Mouse (Mus musculus): ENCODE measurements at regions not wholly inside any gene's neighbourhood (a gene's known extent, or its start where the extent isn't known, plus 50 kb on each side); places are given as distances from the start of the nearest gene placed in this dataset.

DNA sequence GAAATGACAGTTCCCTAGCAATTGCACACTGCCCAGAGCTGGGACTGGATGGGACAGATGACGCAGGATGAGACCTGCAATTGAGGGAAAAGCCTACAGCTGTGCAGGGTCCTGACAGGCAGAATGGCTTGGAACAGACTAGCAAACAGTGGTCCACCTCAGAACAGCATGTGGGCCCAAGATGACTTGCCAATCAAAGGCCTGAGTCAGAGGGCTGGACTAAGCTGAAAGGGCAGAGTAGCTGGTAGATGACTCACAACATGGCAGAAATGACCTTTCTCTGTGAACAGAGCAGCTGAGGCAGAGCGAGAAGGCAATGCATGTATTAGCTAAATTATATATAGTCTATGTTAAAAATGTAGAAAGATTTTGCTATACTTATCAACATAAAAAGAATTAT lies 138.4 kb upstream of the Syt13 start:
- H3K4me3 ChIP-seq (ENCODE audit: control insufficient read depth, insufficient read depth, low read length) = no peak overlapping the region
- DNase-seq = no peak
- no peaks in the 10 kb centered on the region for H3K4me1 ChIP-seq (replicated peaks; ENCODE audit: control insufficient read depth, insufficient read depth, low read length)
- H3K27me3 ChIP-seq (ENCODE audit: control insufficient read depth, insufficient read depth, low read length) = no peaks in the 10 kb centered on the region
- H3K36me3 ChIP-seq (ENCODE audit: control insufficient read depth, insufficient read depth, low read length) = no peaks in the 10 kb centered on the region
- TF ChIP-seq POLR2A (IDR thresholded peaks at IDR 0.05; ENCODE audit: control insufficient read depth, extremely low read depth, insufficient read depth, low read length, poor library complexity) (no peak), CTCF (IDR thresholded peaks at IDR 0.05; ENCODE audit: borderline replicate concordance, control insufficient read depth, extremely low read depth, insufficient read depth, low read length, poor library complexity) (no peak)
- no peak overlapping the region for H3K27ac ChIP-seq (ENCODE audit: control insufficient read depth, insufficient read depth, low read length)
- WGBS = 96% methylated on average over 2 of the region's 2 CpGs

DNA sequence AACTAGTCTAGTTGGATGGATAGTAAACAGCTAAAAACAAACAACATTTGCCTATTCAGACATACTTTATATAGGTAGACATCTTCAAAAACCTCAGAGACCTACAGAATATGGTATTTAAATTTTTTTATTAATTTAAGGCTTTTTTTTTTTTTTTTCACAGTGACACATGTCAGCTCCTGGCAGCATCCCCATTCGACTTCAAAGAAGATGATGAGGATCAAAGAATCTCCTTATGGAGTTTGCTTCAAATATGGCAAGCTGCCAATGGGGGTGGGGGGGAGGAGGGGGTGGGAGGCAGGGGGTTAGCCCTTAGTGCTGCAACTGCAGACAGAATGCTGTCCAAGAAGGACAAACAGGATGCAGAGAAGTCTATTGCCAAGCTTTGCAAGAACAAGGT lies 135.8 kb upstream of the Syt13 start:
- Histone ChIP-seq H3K4me3 (ENCODE audit: control insufficient read depth, insufficient read depth, low read length) (no peak overlapping the region), H3K4me1 (replicated peaks; ENCODE audit: control insufficient read depth, insufficient read depth, low read length) (no peaks in the 10 kb centered on the region), H3K27me3 (ENCODE audit: control insufficient read depth, insufficient read depth, low read length) (no peaks in the 10 kb centered on the region), H3K36me3 (ENCODE audit: control insufficient read depth, insufficient read depth, low read length) (no peaks in the 10 kb centered on the region), H3K27ac (ENCODE audit: control insufficient read depth, insufficient read depth, low read length) (no peak overlapping the region)
- no peak for DNase-seq
- TF ChIP-seq CTCF (IDR thresholded peaks at IDR 0.05; ENCODE audit: borderline replicate concordance, control insufficient read depth, extremely low read depth, insufficient read depth, low read length, poor library complexity) (no peak), POLR2A (IDR thresholded peaks at IDR 0.05; ENCODE audit: control insufficient read depth, extremely low read depth, insufficient read depth, low read length, poor library complexity) (no peak)
- WGBS = 62% methylated on average over 1 of the region's 1 CpGs

DNA sequence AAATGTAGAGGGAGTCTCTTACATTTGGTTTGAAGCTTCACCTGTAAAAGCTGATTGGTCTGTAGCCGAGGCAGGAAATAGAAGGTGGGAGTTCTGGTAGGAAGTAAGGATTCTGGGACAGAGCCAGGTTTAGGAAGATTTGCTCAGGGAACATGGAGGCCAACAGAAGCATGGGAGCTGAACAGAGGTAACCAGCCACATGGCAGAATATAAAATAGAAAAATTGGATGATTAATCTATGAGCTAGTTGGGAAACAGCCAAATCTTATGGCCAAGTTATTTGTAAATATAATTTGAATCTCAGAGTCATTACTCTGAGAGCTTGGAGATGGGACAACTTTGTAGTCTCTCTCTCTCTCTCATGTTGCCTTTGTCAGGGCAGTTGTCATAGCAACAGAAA lies 134.9 kb upstream of the Syt13 start:
- WGBS = 90% methylated on average over 1 of the region's 1 CpGs
- no peaks in the 10 kb centered on the region for H3K4me1 ChIP-seq (replicated peaks; ENCODE audit: control insufficient read depth, insufficient read depth, low read length)

DNA sequence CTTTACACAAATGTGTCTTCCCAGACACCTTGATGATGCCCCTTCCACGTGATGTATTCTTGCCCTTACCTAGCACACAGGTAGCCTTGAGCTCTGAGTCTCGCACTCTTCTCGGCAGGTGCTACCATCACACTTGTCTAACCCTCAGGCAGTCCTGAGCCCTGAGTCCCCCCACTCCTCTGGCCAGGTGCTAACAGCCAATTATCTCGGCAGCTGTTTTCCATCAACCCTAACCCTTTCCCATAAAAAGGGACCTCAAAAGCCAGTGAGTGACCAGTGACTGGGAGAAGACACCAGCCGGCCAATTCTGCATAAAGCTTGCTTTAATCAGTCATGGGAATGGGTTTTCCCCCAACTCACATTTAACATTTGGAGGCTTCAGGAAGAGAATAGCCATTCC lies 133.4 kb upstream of the Syt13 start:
- no peaks in the 10 kb centered on the region for H3K36me3 ChIP-seq (ENCODE audit: control insufficient read depth, insufficient read depth, low read length)
- no peak for TF ChIP-seq CTCF (IDR thresholded peaks at IDR 0.05; ENCODE audit: borderline replicate concordance, control insufficient read depth, extremely low read depth, insufficient read depth, low read length, poor library complexity)
- no peak for TF ChIP-seq POLR2A (IDR thresholded peaks at IDR 0.05; ENCODE audit: control insufficient read depth, extremely low read depth, insufficient read depth, low read length, poor library complexity)
- no peak overlapping the region for H3K27ac ChIP-seq (ENCODE audit: control insufficient read depth, insufficient read depth, low read length)
- H3K27me3 ChIP-seq (ENCODE audit: control insufficient read depth, insufficient read depth, low read length) = no peaks in the 10 kb centered on the region
- no peak for DNase-seq
- no peaks in the 10 kb centered on the region for H3K4me1 ChIP-seq (replicated peaks; ENCODE audit: control insufficient read depth, insufficient read depth, low read length)
- 81% methylated on average over 5 of the region's 5 CpGs for WGBS
- no peak overlapping the region for H3K4me3 ChIP-seq (ENCODE audit: control insufficient read depth, insufficient read depth, low read length)

More for the DNA sequence above, 134.9 kb upstream of the Syt13 start:
- Histone ChIP-seq H3K4me3 (ENCODE audit: control insufficient read depth, insufficient read depth, low read length) (no peak overlapping the region), H3K36me3 (ENCODE audit: control insufficient read depth, insufficient read depth, low read length) (no peaks in the 10 kb centered on the region), H3K27ac (ENCODE audit: control insufficient read depth, insufficient read depth, low read length) (no peak overlapping the region), H3K27me3 (ENCODE audit: control insufficient read depth, insufficient read depth, low read length) (no peaks in the 10 kb centered on the region)
- DNase-seq = no peak
- TF ChIP-seq CTCF (IDR thresholded peaks at IDR 0.05; ENCODE audit: borderline replicate concordance, control insufficient read depth, extremely low read depth, insufficient read depth, low read length, poor library complexity) (no peak), POLR2A (IDR thresholded peaks at IDR 0.05; ENCODE audit: control insufficient read depth, extremely low read depth, insufficient read depth, low read length, poor library complexity) (no peak)

DNA sequence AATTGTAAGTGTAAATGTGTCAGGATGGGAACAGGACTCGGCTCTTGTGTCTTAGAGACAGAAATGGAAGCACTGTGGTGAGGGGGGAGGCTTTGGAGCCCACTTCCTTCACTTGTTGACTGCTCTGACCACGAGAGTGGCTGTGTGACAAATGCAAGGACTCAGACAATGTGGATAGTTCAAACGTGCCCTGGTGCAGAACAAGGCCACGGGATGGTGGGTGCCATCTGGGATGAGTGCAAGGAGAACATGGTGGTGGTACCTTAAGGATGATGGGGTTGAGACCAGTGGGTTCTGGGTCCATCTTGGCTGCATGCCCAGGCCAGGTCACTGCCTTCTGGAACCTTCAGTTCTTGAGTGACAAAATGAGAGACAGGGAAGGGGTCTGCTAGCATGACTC lies 132.3 kb upstream of the Syt13 start:
- DNase-seq = no peak
- TF ChIP-seq POLR2A (IDR thresholded peaks at IDR 0.05; ENCODE audit: control insufficient read depth, extremely low read depth, insufficient read depth, low read length, poor library complexity) (no peak), CTCF (IDR thresholded peaks at IDR 0.05; ENCODE audit: borderline replicate concordance, control insufficient read depth, extremely low read depth, insufficient read depth, low read length, poor library complexity) (no peak)
- H3K36me3 ChIP-seq (ENCODE audit: control insufficient read depth, insufficient read depth, low read length) = no peaks in the 10 kb centered on the region
- no peaks in the 10 kb centered on the region for H3K27me3 ChIP-seq (ENCODE audit: control insufficient read depth, insufficient read depth, low read length)
- WGBS = 25% methylated on average over 4 of the region's 4 CpGs
- H3K4me3 ChIP-seq (ENCODE audit: control insufficient read depth, insufficient read depth, low read length) = no peak overlapping the region
- H3K4me1 ChIP-seq (replicated peaks; ENCODE audit: control insufficient read depth, insufficient read depth, low read length) = no peaks in the 10 kb centered on the region
- no peak overlapping the region for H3K27ac ChIP-seq (ENCODE audit: control insufficient read depth, insufficient read depth, low read length)

DNA sequence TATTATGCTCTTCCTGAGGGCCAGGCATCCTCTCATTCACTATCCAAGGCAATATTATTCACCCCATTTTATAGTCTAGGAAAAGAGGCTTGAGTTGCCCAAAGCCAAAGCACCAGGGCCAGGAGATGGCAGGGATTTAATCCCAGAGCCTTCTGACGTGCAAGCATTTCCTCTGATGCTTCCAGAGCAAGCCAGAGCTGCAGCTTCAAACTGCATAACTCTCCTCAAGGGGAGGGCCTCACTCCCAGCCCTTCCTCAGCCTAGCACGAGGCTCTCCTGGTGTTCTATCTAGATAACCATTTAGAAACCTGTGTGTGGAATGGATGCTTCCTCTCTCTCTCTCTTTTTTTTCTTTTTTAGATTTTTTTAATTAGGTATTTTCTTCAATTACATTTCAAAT lies 130.0 kb upstream of the Syt13 start:
- no peaks in the 10 kb centered on the region for H3K4me1 ChIP-seq (replicated peaks; ENCODE audit: control insufficient read depth, insufficient read depth, low read length)
- TF ChIP-seq CTCF (IDR thresholded peaks at IDR 0.05; ENCODE audit: borderline replicate concordance, control insufficient read depth, extremely low read depth, insufficient read depth, low read length, poor library complexity) (no peak), POLR2A (IDR thresholded peaks at IDR 0.05; ENCODE audit: control insufficient read depth, extremely low read depth, insufficient read depth, low read length, poor library complexity) (no peak)
- H3K27me3 ChIP-seq (ENCODE audit: control insufficient read depth, insufficient read depth, low read length) = no peaks in the 10 kb centered on the region
- no peak for DNase-seq
- WGBS = 70% methylated on average over 2 of the region's 2 CpGs
- no peak overlapping the region for H3K27ac ChIP-seq (ENCODE audit: control insufficient read depth, insufficient read depth, low read length)
- no peak overlapping the region for H3K4me3 ChIP-seq (ENCODE audit: control insufficient read depth, insufficient read depth, low read length)
- no peaks in the 10 kb centered on the region for H3K36me3 ChIP-seq (ENCODE audit: control insufficient read depth, insufficient read depth, low read length)

DNA sequence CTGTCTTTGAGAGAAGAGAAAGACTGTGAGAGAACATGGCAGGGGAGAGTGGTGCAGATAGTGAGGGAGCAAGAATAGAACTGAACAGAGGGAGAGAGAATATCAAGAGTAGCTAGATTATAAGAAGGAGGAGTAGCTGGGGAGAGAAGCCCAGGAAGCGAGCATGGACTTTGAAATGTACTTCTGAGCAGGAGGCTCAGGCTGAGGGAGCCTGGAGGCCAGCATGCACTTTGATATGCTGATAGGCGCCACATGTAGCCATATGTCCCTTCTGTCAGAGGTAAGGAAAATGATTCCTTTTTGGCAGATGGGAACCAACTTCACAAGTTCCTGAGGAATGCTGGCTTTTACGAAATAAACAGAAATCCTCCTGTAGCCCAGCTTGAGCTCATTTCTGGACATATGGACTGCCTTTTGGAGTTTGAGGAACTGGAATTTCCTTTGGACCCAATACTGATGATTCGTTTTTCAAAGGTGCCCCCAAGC lies 126.9 kb upstream of the Syt13 start:
- no peak overlapping the region for H3K4me3 ChIP-seq (ENCODE audit: control insufficient read depth, insufficient read depth, low read length)
- TF ChIP-seq CTCF (IDR thresholded peaks at IDR 0.05; ENCODE audit: borderline replicate concordance, control insufficient read depth, extremely low read depth, insufficient read depth, low read length, poor library complexity) (no peak), POLR2A (IDR thresholded peaks at IDR 0.05; ENCODE audit: control insufficient read depth, extremely low read depth, insufficient read depth, low read length, poor library complexity) (no peak)
- DNase-seq = no peak
- 79% methylated on average over 4 of the region's 4 CpGs for WGBS
- H3K36me3 ChIP-seq (ENCODE audit: control insufficient read depth, insufficient read depth, low read length) = no peaks in the 10 kb centered on the region
- no peak overlapping the region for H3K27ac ChIP-seq (ENCODE audit: control insufficient read depth, insufficient read depth, low read length)
- H3K4me1 ChIP-seq (replicated peaks; ENCODE audit: control insufficient read depth, insufficient read depth, low read length) = no peaks in the 10 kb centered on the region
- no peaks in the 10 kb centered on the region for H3K27me3 ChIP-seq (ENCODE audit: control insufficient read depth, insufficient read depth, low read length)

Data from thymus, adult 2 months (tissue).